Mouse (Mus musculus) heart, embryonic 16.5 days (tissue): ENCODE data around the gene Exoc3l4. TPM values are rescaled to one million over a fixed set of nuclear protein-coding genes. Genes with fewer than 3 reads are reported as not detected.

ENCODE experiments used
- ATAC-seq: fragments of 200-750 bp; cut with Nextera tagmentation; replicated peaks from 2 replicates; pipeline ENCODE4 v1.8.0; 2017; ENCODE audit warnings: moderate number of reproducible peaks; ENCODE audit not compliant: insufficient read depth, low FRiP score; ENCODE audit errors: extremely low read depth
- H3K27ac ChIP-seq: fragments of 300-500 bp; sonication (generic); 2 replicates; pipeline ENCODE4 v1.5.1; 2014; ENCODE audit warnings: mild to moderate bottlenecking, low read length, control low read depth, moderate library complexity
- H3K27me3 ChIP-seq: fragments of 300-500 bp; sonication (generic); 2 replicates; pipeline ENCODE4 v1.6.1; 2014; ENCODE audit warnings: low read length, mixed read lengths; ENCODE audit not compliant: control insufficient read depth, insufficient read depth
- H3K36me3 ChIP-seq: fragments of 300-500 bp; sonication (generic); 2 replicates; pipeline ENCODE4 v1.6.1; 2014; ENCODE audit not compliant: control insufficient read depth, insufficient read depth
- H3K4me1 ChIP-seq: fragments of 300-500 bp; sonication (generic); 2 replicates; pipeline ENCODE4 v1.6.1; 2014; ENCODE audit warnings: low read length, mixed read lengths; ENCODE audit not compliant: control insufficient read depth, insufficient read depth
- H3K4me2 ChIP-seq: fragments of 300-500 bp; sonication (generic); 2 replicates; pipeline ENCODE4 v1.6.1; 2014; ENCODE audit warnings: low read depth, mild to moderate bottlenecking, control low read depth, low read length
- H3K4me3 ChIP-seq: fragments of 300-500 bp; sonication (generic); 2 replicates; pipeline ENCODE4 v1.5.1; 2014; ENCODE audit warnings: mild to moderate bottlenecking, control low read depth, low read length
- H3K9ac ChIP-seq: fragments of 300-500 bp; sonication (generic); 2 replicates; pipeline ENCODE4 v1.6.1; 2014; ENCODE audit warnings: low read length, control low read depth
- H3K9me3 ChIP-seq: fragments of 300-500 bp; sonication (generic); replicated peaks from 2 replicates; pipeline ENCODE4 v1.6.1; 2016; ENCODE audit warnings: low read length; ENCODE audit not compliant: control insufficient read depth
- WGBS: fragments of 180-500 bp; shearing (Covaris S2); extraction: QIAGEN DNeasy Blood & Tissue Kit; methylation state at CpG from one replicate; pipeline ENCODE4 v1.1.7; 2014; 5-methylcytosine and 5-hydroxymethylcytosine counted together
- polyA plus RNA-seq: library from polyadenylated mRNA; unstranded; fragments of >200 nt; fragmentation: Nextera tagmentation; extraction: Ambion mirVana; gene quantifications from 2 replicates; pipeline ENCODE4 v1.2.1, GENCODE M21; 2015

Gene Exoc3l4
- polyA plus RNA-seq, 1 experiment from 2014 or later = 14.9 TPM

GRCm38 (mm10) chr12:111401454-111402184 is 15.2 kb upstream of the Exoc3l4 start:
- peak; percentile 42; the same call in 1 of the 2 replicates for ATAC-seq
- Histone ChIP-seq H3K27ac (no peak overlapping the region), H3K4me1 (peaks cover 8% of the 10 kb centered on the region), H3K4me3 (no peak overlapping the region), H3K36me3 (no peaks in the 10 kb centered on the region), H3K9me3 (no peaks in the 10 kb centered on the region), H3K4me2 (no peak overlapping the region), H3K27me3 (peaks cover 12% of the 10 kb centered on the region; the same call in 1 of the 2 replicates), H3K9ac (no peak overlapping the region)
- WGBS = 23% methylated on average over 15 of the region's 15 CpGs

GRCm38 (mm10) chr12:111404880-111405279 is 11.9 kb upstream of the Exoc3l4 start:
- Histone ChIP-seq H3K9ac (no peak overlapping the region), H3K9me3 (no peaks in the 10 kb centered on the region), H3K27ac (no peak overlapping the region), H3K4me2 (no peak overlapping the region), H3K4me3 (no peak overlapping the region), H3K4me1 (peaks cover 4% of the 10 kb centered on the region; the same call in 1 of the 2 replicates), H3K27me3 (peaks cover 21% of the 10 kb centered on the region), H3K36me3 (no peaks in the 10 kb centered on the region)
- 62% methylated on average over 10 of the region's 10 CpGs for WGBS
- ATAC-seq = no peak

GRCm38 (mm10) chr12:111406622-111407021 is 10.2 kb upstream of the Exoc3l4 start, which contains the start of gene Lbhd2:
Lbhd2 (plus strand) TSS chr12:111406809.
- Histone ChIP-seq H3K4me3 (peak within 1 kb of the TSS; percentile 21; the same call in 1 of the 2 replicates), H3K27ac (no peak within 1 kb of the TSS), H3K36me3 (no peaks in the 10 kb centered on the region), H3K27me3 (peaks cover 21% of the 10 kb centered on the region), H3K4me1 (peaks cover 7% of the 10 kb centered on the region), H3K9me3 (no peaks in the 10 kb centered on the region), H3K4me2 (peak within 1 kb of the TSS; percentile 53), H3K9ac (peak within 1 kb of the TSS; percentile 3; the same call in 1 of the 2 replicates)
- 1% methylated on average over 24 of the region's 24 CpGs for WGBS
- no peak for ATAC-seq

GRCm38 (mm10) chr12:111409583-111409982 is 7.2 kb upstream of the Exoc3l4 start:
- no peak overlapping the region for H3K27ac ChIP-seq

GRCm38 (mm10) chr12:111411631-111412355 is 5.0 kb upstream of the Exoc3l4 start:
- Histone ChIP-seq H3K4me3 (no peak overlapping the region), H3K4me1 (peaks cover 26% of the 10 kb centered on the region), H3K4me2 (no peak overlapping the region), H3K36me3 (no peaks in the 10 kb centered on the region), H3K27me3 (peaks cover 10% of the 10 kb centered on the region), H3K9me3 (no peaks in the 10 kb centered on the region), H3K27ac (peak overlapping the region; percentile 90; the same call in 1 of the 2 replicates), H3K9ac (no peak overlapping the region)
- no peak for ATAC-seq
- WGBS = 80% methylated on average over 8 of the region's 8 CpGs

More at GRCm38 (mm10) chr12:111409583-111409982, 7.2 kb upstream of the Exoc3l4 start:
- no peaks in the 10 kb centered on the region for H3K36me3 ChIP-seq
- 54% methylated on average over 5 of the region's 5 CpGs for WGBS
- H3K4me2 ChIP-seq = no peak overlapping the region
- ATAC-seq = no peak
- no peak overlapping the region for H3K9ac ChIP-seq
- no peak overlapping the region for H3K4me3 ChIP-seq
- peaks cover 25% of the 10 kb centered on the region for H3K4me1 ChIP-seq
- H3K9me3 ChIP-seq = no peaks in the 10 kb centered on the region
- H3K27me3 ChIP-seq = peaks cover 18% of the 10 kb centered on the region

GRCm38 (mm10) chr12:111412581-111413284 is 4.1 kb upstream of the Exoc3l4 start:
- ATAC-seq = peak; percentile 11
- Histone ChIP-seq H3K27ac (peak overlapping the region; percentile 90), H3K9ac (peak overlapping the region; percentile 76), H3K9me3 (no peaks in the 10 kb centered on the region), H3K27me3 (peaks cover 8% of the 10 kb centered on the region), H3K4me2 (peak overlapping the region; percentile 80), H3K4me3 (peak overlapping the region; percentile 51), H3K36me3 (no peaks in the 10 kb centered on the region), H3K4me1 (peaks cover 33% of the 10 kb centered on the region)
- WGBS = 11% methylated on average over 12 of the region's 12 CpGs

GRCm38 (mm10) chr12:111413300-111413699 is 3.5 kb upstream of the Exoc3l4 start:
- Histone ChIP-seq H3K9me3 (no peaks in the 10 kb centered on the region), H3K9ac (peak overlapping the region; percentile 76), H3K4me2 (peak overlapping the region; percentile 80), H3K27me3 (peaks cover 3% of the 10 kb centered on the region; the same call in 1 of the 2 replicates), H3K27ac (peak overlapping the region; percentile 90), H3K4me3 (peak overlapping the region; percentile 51), H3K4me1 (peaks cover 33% of the 10 kb centered on the region), H3K36me3 (no peaks in the 10 kb centered on the region)
- peak; percentile 81 for ATAC-seq
- 2% methylated on average over 21 of the region's 21 CpGs for WGBS

- Histone ChIP-seq H3K27ac (no peak overlapping the region), H3K4me3 (no peak overlapping the region), H3K4me1 (peaks cover 29% of the 10 kb centered on the region), H3K4me2 (no peak overlapping the region), H3K36me3 (no peaks in the 10 kb centered on the region), H3K9ac (no peak overlapping the region), H3K27me3 (peaks cover 31% of the 10 kb centered on the region), H3K9me3 (no peaks in the 10 kb centered on the region)
- ATAC-seq = no peak
- 77% methylated on average over 5 of the region's 5 CpGs for WGBS
Measured at GRCm38 (mm10) chr12:111419918-111420317, 3.1 kb downstream of the Exoc3l4 start.
